Mouse (Mus musculus) erythroblast, embryonic 14.5 days (primary cell): ENCODE results near the gene Mmrn1.

Experiments
- GATA1 ChIP-seq: IDR thresholded peaks from 2 replicates; pipeline ENCODE4 v1.6.1; 2012; ENCODE audit warnings: low read length, inconsistent platforms, mixed read lengths
- TAL1 ChIP-seq: IDR thresholded peaks from 3 replicates; pipeline ENCODE4 v1.6.1; 2012; ENCODE audit warnings: low read length, inconsistent platforms, mixed read lengths

- TF ChIP-seq GATA1 (no peak), TAL1 (no peak)
Observed at GRCm38 (mm10) chr6:60881534-60881933, 43.2 kb upstream of the Mmrn1 start.
